Comparison of ENCODE assay signal across 13 mouse cellular contexts in the genomic region with DNA sequence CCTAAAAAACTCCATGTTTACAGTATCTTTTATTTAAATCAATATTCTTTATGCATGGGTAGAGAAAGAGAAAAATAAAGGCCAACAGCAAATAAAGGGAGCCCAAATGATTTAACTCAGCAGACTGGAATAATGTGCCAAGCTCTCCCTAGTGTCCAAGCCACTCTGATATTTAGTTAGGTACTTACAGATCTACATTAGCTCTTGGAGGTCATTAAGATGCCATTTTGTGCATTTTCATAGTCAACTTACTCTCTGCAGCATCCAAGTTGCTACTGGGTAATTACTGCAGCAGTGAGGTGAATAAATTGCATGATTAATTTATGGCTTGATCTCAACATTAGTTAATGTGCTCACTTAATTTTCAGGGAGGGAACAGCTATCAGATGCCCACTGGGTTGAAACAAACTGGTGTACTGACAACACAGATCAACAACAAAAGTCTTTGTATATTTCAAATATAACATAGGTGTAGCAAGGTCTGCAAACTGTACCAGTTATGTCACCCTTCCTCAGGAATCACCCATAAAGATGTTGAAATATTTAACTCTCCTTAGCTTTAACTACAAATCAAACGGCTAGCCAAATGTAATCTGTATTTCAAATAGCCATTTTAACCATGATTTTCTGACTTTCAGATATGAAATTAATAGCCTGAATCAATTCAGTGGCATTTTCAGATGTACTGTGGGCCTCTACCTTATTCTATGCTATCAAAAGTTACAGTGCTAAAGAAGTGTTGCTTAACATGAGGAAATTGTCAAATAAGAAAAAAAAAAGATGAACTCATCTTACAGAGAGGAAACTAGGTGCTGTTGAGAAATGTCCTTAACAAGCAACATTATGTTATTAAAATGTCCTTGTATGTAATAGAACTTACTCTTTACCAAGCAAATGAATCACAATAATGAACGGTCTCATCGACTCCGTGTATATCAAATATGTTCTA.
"Had no signal": no experiment of that assay in that cellular context is flagged by ENCODE, and none has a peak within 500 bp of the region (broad histone marks: within the 10 kb centered on the region; RNA-seq: fewer than 3 reads in every experiment).

No protein-coding gene starts in this region.

- H3K27me3 ChIP-seq: kidney, embryonic 15.5 days; liver, embryonic 12.5 days; lung, embryonic 15.5 days; neural tube, embryonic 13.5 days had no signal

- H3K4me1 ChIP-seq: kidney, embryonic 15.5 days; limb, embryonic 10.5 days; liver, embryonic 12.5 days; lung, embryonic 15.5 days; neural tube, embryonic 13.5 days had no signal

- H3K4me2 ChIP-seq: kidney, embryonic 15.5 days; liver, embryonic 12.5 days; lung, embryonic 15.5 days; neural tube, embryonic 13.5 days had no signal

- H3K9me3 ChIP-seq: kidney, embryonic 15.5 days; limb, embryonic 10.5 days; liver, embryonic 12.5 days; lung, embryonic 15.5 days; neural tube, embryonic 13.5 days had no signal

- H3K27ac ChIP-seq: kidney, embryonic 15.5 days; left cerebral cortex, adult 2 months; limb, embryonic 10.5 days; liver, embryonic 12.5 days; lung, embryonic 15.5 days; macrophage; neural tube, embryonic 13.5 days; stomach, postnatal 0 days had no signal

- H3K36me3 ChIP-seq: kidney, embryonic 15.5 days; limb, embryonic 10.5 days; liver, embryonic 12.5 days; lung, embryonic 15.5 days; neural tube, embryonic 13.5 days had no signal

- ATAC-seq: liver, embryonic 12.5 days had no signal

- DNase-seq: kidney, adult 2 months; kidney, postnatal 14 days; lung, postnatal 14 days; midbrain, embryonic 14.5 days; thymus, postnatal 4 days had no signal

- H3K4me3 ChIP-seq: kidney, embryonic 15.5 days; left cerebral cortex, adult 2 months; limb, embryonic 10.5 days; liver, embryonic 12.5 days; lung, embryonic 15.5 days; neural tube, embryonic 13.5 days had no signal

- H3K9ac ChIP-seq: kidney, embryonic 15.5 days; liver, embryonic 12.5 days; lung, embryonic 15.5 days; neural tube, embryonic 13.5 days had no signal
